Mouse (Mus musculus): ENCODE measurements around the gene Scn1b. TPM values are rescaled to one million over a fixed set of nuclear protein-coding genes. Genes with fewer than 3 reads are reported as not detected.

Scn1b gene
- total RNA-seq, 2 experiments from 2014 or later, result 303 to 352 TPM

GRCm38 (mm10) chr7:31115587-31116043, 11.2 kb downstream of the Scn1b start:
- DNase-seq, result peak; percentile 65

- DNase-seq, result no peak
Observed at GRCm38 (mm10) chr7:31115182-31115581, 11.6 kb downstream of the Scn1b start, which contains the start of gene Hpn. Hpn (minus strand) TSS chr7:31115290.

- no peak for DNase-seq
Observed at GRCm38 (mm10) chr7:31114646-31115045, 12.2 kb downstream of the Scn1b start.

- no peak for DNase-seq
Observed at GRCm38 (mm10) chr7:31113800-31114199, 13.0 kb downstream of the Scn1b start.

GRCm38 (mm10) chr7:31112036-31112435, 14.8 kb downstream of the Scn1b start:
- DNase-seq, result no peak

- no peak for DNase-seq
Observed at GRCm38 (mm10) chr7:31110861-31111385, 15.9 kb downstream of the Scn1b start.

- DNase-seq, result no peak
Observed at GRCm38 (mm10) chr7:31109796-31110195, 17.0 kb downstream of the Scn1b start.

DNA sequence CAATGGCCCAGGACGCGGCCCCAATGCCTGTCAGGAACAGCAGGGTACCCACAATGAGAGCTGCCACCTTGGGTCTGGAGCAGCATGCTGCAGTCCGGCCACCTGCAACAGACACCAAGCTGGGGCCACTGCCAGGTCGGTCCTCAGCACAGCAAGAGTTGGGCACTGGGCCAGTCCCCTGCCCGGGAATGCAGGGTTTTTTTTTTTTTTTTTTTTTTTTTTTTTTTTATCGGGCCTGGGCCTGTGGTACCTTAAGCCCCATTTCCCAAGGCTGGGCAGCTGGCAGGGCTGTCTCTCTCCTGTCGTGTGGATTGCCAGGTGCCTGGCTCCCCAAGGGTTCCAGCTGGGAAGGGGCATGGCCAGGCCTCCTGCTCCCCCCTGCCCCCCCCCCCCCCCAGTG, 17.7 kb downstream of the Scn1b start:
- peak; percentile 72 for DNase-seq

GRCm38 (mm10) chr7:31107781-31108180, 19.0 kb downstream of the Scn1b start:
- no peak for DNase-seq

GRCm38 (mm10) chr7:31106166-31106565, 20.6 kb downstream of the Scn1b start:
- DNase-seq, result no peak

DNA sequence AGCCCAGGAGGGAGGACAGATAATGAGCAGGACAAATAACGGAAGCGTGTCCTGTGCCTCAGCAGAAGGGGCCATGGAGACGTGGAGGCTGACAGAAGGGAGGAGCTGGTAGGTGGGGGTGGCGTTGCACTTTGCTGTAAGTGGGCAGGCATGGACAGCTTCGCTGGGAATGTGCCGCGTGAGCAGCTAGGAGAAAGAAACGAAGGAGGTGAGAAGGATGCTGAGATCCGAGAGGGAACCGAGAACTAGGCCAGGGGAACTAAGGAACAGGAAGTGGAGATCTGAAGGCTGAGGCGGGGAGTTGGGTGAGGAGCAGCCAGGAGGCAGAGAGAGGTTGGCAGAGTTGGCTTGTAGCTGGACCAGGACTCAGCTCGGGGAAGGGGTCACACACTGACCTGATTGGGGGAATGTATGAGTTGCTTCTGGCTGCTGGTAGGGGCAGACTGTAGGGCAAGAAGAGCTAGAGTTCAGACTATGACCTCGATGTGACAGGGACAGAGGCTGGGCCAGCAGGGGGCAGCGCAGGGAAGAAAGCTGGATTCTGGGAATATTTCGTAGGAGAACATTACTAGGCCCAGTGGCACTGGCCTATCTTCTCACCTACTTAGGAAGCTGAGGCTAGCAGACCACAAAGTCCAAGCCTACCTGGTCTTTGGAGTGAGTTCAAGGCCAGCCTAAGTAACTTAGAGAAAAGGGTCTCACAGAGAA, 21.6 kb downstream of the Scn1b start:
- peak; percentile 84 for DNase-seq

DNA sequence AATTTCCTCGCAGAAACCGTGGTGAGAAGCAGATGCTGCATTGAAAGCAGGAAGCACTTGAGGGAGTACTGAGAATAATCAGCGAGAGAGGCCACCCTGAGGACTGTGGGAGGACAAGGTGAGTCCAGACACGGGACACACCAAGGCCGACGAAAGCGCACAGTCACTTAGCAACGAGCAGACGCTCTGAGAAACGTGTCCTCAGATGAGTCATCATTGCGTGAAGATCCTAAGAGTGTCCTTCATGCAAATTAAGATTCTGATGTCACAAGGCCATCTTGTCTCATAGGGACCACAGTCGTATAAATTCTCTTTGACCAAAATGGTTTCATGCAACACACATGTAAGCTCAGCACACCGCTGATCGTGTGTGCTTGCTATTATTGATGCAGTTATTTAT, 26.0 kb downstream of the Scn1b start:
- no peak for DNase-seq

GRCm38 (mm10) chr7:31099612-31099982, 27.2 kb downstream of the Scn1b start:
- DNase-seq, result no peak

DNA sequence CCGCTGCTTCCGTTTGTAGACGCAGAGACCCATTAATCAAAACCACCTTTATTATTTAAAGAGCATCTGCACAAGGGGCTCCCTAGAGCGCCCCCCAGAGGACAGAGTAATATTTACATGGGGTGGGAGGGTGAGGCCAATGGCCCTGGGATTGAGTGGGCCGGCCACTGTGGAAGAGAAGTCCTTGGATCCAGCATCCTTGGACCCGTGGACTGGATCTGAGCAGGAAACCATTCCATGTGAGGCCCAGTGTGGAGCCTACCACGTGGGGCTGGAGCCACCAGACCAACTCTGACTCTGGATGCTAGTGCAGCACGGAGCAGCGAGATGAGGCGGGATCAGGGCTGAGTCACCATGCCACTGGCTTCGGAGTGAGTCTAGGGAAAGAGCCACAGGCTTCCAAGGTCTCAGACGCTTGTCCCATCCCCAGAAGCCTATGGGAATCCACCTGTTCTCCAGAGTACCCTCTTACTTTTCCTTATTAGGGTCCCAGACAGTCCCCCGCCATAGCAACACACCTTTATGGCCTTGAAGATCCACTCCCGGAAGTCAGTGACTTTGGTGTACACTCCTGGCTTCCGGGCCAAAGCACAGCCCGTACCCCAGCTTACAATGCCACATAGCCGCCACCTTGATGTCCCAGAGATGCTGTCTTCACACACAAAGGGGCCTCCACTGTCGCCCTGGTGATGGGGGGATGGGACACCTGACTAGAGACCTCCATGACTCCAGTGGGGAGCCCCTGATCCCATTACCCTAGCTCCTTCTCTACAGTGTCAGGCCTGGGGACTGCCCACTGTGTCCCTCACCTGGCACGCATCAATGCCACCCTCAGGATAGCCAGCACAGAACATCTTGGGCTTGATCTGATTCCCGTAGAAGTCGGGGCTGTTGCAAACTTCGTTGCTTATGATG, 27.8 kb downstream of the Scn1b start:
- DNase-seq, result no peak

- peak; percentile 92 for DNase-seq
Observed at GRCm38 (mm10) chr7:31097583-31098248, 29.1 kb downstream of the Scn1b start.

DNA sequence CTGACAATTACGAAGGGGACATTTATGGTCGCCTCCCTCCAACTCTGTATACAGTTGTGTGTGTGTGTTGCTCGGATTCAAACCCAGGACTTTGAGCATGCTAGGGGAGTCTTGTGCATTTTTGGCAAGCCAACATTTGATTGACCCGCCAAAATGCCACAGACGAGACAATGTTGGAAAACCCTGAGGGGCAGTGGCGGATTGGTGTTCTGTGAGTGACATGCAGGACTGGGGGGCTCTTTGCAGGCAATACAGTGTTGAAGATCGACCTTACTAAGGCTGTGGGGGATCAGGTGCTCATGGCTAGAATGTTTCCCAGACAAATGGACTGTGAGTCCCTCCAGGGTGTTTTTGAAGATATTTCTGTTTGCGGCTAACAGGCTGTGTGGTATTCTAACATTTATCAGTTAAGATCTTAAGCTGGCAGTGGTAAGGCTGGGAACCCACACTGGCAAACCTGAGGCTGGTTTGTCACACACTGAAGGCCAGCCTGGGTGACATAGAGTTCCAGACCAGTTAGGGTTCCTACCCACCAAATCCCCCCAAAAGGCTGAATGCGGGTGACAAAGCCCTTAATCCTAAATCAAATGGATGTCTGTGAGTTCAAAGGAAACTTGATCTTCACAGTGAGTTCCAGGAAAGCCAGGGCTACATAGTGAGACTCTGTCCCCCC, 29.8 kb downstream of the Scn1b start:
- no peak for DNase-seq

- no peak for DNase-seq
Observed at GRCm38 (mm10) chr7:31094774-31095501, 31.9 kb downstream of the Scn1b start.

DNA sequence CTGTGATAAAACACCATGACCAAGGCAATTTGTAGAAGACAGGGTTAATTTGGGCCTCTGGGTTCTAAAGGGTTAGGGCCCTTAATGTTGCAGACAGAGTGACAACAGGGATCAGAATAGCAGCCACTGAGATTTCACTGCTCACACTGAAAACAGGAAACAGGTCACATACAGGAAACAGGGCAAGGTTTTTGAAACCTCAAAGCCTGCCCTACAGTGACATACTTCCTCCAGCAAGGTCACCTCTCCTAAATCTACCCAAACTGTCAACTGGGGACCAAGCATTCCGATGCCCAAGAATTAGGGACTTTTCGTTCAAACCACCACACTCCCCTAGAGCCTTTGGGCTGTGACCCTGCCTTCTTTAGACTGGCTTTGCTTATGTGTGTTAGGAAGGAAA, 37.1 kb downstream of the Scn1b start:
- no peak for DNase-seq

DNA sequence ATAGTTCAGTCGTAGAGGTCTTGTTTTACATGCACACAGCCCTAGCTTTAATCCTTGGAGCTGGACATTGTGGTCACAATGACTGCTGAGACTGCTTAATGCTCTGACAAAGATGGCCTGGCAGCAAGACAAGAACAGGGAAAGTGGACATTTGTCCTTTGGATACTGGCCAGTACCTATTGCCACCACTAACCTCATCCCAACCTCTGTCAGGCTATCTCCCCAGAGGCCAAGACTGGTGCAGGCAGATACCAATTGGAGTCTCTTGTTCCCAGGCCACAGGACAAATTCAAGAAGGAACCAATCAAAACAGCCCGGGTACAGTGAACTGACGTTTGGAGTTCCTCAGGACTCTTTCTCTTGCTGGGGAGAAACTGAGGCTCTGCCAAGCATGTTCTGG, 38.6 kb downstream of the Scn1b start:
- DNase-seq, result no peak

DNA sequence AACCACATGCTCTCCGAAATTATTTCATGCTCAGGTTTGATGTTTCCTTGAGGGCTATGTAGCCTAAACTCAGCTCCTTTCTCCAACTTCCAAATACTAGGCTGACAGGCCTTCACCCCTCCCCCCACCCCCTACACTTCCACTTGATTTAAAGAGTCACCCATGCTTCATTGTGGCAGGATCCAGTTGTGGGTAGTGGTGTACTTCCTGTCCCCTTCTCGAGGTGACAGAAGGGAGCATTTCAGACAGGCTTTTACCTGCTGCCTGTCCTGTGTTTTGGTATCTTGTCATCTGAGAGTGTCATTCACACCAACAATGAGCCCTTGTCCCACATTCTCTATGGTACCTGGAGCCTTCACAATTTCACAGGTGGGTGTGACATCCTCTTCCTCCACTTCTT, 39.5 kb downstream of the Scn1b start:
- DNase-seq, result no peak

- DNase-seq, result no peak
Observed at GRCm38 (mm10) chr7:31086175-31086755, 40.5 kb downstream of the Scn1b start.

Measured in gastrocnemius, postnatal 10 days (tissue).